Mouse (Mus musculus): Measurements from ENCODE around the gene Polr3k. TPM values are rescaled to one million over a fixed set of nuclear protein-coding genes. Genes with fewer than 3 reads are reported as not detected.

Gene Polr3k
- 91.4 and 97.7 TPM in 2 replicates for polyA plus RNA-seq (2016; fragmentation: Nextera tagmentation; extraction: Ambion mirVana)

DNA sequence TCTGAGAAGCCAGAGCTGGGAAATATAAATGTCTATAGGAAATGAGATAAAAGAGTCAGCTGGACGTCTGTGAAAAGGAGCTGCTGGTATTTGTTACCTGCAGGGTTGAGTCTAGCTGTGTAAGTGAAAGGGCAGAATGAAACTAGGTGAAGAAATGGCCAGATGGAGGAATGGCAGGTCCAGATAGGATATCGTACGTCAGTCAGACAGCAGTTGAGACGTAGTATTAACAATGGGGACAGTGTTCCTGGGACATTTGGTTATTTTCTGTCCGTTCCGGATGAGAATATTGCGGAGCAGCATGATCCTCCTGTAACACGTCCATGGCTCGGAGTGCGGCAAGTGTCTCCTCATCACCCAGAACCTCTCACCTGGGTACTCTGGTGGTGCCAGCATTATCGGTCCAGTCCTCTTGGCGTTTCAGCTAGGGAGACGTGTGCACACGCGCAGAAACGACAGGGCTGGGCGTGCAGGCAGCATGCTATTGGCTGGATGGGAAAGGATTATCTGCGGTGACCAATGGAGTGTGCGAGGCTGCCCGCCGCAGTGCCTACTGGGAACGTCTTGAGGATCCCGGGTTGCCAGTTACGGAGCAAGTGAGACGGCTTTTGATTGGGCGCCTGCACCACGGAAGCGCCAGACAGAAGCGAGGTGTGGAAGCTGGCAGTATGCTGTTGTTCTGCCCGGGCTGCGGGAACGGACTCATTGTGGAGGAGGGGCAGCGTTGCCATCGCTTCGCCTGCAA, at the start of gene Polr3k:
TSS of gene Polr3k (plus strand) at position 547 of the 745 bp plus-strand sequence.
- H3K36me3 ChIP-seq, result peaks cover 24% of the 10 kb centered on the region
- H3K9me3 ChIP-seq, result no peaks in the 10 kb centered on the region
- peak within 1 kb of the TSS; percentile 84 for H3K27ac ChIP-seq
- ATAC-seq (ENCODE audit: insufficient number of reproducible peaks, insufficient read depth, low FRiP score, low TSS enrichment, low read depth), result peak; percentile 100
- under 1% methylated on average over 35 of the region's 35 CpGs for WGBS
- peaks cover 14% of the 10 kb centered on the region for H3K4me1 ChIP-seq (replicated peaks)
- H3K27me3 ChIP-seq, result no peaks in the 10 kb centered on the region
- H3K4me2 ChIP-seq, result peak within 1 kb of the TSS; percentile 85
- H3K4me3 ChIP-seq (replicated peaks), result peak within 1 kb of the TSS; percentile 74
- peak within 1 kb of the TSS; percentile 77 for H3K9ac ChIP-seq (replicated peaks)

DNA sequence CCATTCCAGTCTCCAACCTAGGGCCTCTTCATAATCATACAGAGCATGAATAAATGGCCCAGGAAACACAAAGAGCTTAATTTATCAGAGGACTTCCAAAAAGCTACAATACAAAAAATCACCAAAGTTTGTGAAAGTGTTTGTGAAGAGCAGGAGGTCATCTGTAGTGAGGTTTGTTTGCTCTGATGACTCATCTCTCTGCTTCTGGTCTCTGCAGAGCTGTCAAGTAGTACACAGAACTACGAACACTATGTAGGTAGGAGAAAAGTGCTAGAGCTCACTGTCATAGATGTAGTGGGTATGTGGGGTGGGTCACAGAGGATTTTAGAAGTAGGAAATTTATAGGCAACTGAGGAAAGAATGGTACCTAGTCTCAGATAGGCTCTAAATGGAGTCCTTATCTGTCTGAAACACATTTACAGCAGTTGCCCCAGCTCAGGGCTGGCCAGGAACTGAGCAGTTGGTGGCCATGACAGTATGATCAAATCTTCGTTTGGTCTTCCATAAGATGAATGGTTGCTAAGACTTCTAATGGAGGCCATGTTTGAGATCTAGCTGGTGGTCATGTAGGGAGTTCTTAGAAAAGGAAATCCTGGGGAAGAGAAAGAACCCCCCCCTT, 35.0 kb upstream of the Polr3k start:
- Histone ChIP-seq H3K4me3 (replicated peaks) (no peak overlapping the region), H3K36me3 (no peaks in the 10 kb centered on the region), H3K4me1 (replicated peaks) (no peaks in the 10 kb centered on the region), H3K27me3 (no peaks in the 10 kb centered on the region; the same call in 1 of the 2 replicates), H3K9ac (replicated peaks) (no peak overlapping the region), H3K4me2 (no peak overlapping the region), H3K9me3 (no peaks in the 10 kb centered on the region), H3K27ac (no peak overlapping the region)
- 70% methylated on average over 2 of the region's 2 CpGs for WGBS
- no peak for ATAC-seq (ENCODE audit: insufficient number of reproducible peaks, insufficient read depth, low FRiP score, low TSS enrichment, low read depth)

DNA sequence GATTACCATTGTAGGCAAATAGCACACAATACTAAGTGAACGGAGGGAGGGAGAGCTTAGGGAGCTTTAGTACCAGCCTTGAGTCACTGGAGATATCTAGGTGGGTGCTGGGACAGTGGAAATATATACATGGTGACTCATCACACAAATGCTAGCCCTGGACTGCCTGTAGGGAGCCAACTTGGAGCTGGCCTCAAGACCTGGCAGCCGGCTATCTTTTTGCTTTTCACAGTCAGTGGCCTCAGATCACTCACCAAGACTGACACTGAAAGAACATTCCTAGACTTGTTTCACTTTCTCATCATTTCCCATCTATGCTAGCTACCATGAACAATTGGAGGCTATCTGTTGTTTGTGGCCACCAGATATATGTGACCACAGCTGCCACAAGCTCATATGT, 31.4 kb upstream of the Polr3k start:
- Histone ChIP-seq H3K27ac (no peak overlapping the region), H3K9ac (replicated peaks) (no peak overlapping the region), H3K36me3 (no peaks in the 10 kb centered on the region), H3K9me3 (no peaks in the 10 kb centered on the region), H3K4me2 (no peak overlapping the region), H3K27me3 (no peaks in the 10 kb centered on the region), H3K4me3 (replicated peaks) (no peak overlapping the region), H3K4me1 (replicated peaks) (no peaks in the 10 kb centered on the region; the same call in 1 of the 2 replicates)
- WGBS, result 86% methylated on average over 2 of the region's 2 CpGs
- ATAC-seq (ENCODE audit: insufficient number of reproducible peaks, insufficient read depth, low FRiP score, low TSS enrichment, low read depth), result no peak

DNA sequence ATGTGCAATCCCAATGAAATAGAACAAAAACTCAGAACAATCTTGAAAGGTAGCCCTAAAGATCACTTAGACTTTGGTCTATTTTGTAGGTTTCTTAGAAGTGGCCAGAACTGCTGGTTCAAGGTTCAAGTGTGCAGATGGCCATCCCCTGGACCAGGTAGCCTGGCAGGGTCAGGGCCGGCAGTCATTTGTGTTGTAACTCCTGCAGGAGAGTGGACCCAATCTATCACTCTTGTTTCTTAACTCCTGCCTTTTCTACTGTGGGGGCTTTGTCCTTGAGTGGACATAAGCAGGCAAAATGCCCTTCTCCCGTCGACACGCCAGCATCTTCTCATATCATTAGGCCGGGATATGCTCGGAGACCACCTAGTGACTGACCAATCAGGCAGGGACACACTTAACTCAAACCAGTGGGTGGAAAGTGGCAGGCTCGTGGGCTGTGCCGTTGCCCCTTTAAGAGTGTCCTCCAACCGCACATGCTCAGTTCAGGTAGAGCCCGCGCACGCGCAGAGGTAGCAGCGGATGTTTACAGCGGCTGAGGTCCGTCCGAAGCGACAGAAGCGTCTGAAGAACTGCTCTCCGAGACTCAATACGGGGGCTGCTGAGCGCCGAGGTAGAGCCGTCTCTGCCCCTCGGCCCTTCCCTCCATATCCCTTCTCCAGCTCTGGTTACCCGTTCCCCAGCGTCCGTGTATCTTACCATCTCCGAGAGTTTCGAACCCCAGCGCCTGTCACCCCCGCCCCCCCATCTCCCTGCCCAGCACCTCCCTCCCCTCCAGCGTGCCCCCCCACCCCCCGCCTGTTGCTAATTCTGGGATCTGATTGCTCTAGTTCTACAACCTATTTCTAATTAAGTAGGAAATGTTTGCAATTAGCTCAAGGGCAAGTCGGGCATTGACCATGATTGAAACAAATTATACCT, 26.5 kb upstream of the Polr3k start, which contains the start of gene Pcmtd2:
TSS of gene Pcmtd2 (plus strand) at position 483 of the 921 bp plus-strand sequence.
- ATAC-seq (ENCODE audit: insufficient number of reproducible peaks, insufficient read depth, low FRiP score, low TSS enrichment, low read depth), result peak; percentile 95
- no peaks in the 10 kb centered on the region for H3K9me3 ChIP-seq
- H3K27me3 ChIP-seq, result no peaks in the 10 kb centered on the region
- H3K27ac ChIP-seq, result peak within 1 kb of the TSS; percentile 86
- peak within 1 kb of the TSS; percentile 85 for H3K9ac ChIP-seq (replicated peaks)
- H3K36me3 ChIP-seq, result peaks cover 14% of the 10 kb centered on the region; the same call in 1 of the 2 replicates
- peak within 1 kb of the TSS; percentile 79 for H3K4me3 ChIP-seq (replicated peaks)
- under 1% methylated on average over 35 of the region's 35 CpGs for WGBS
- peaks cover 11% of the 10 kb centered on the region for H3K4me1 ChIP-seq (replicated peaks)
- peak within 1 kb of the TSS; percentile 79 for H3K4me2 ChIP-seq

DNA sequence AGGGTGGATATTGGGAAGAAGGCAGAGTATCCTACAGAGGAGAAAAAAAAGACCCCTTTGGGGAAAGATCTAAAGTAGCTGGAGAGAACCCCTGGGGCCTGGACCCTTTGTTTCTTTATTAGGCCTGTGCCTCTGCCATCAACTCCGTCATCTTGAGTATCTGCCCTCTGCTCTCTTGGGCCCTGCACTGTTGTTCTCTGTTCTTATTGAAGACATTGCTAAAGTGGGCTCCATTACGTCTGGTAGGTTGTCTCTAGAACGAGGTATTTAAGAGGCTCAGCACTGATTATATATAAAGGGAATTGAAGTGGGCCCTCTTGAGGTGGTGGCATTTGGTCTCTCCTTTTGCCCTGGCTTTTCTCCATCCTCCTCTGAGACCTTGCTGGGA, 25.9 kb upstream of the Polr3k start:
- no peaks in the 10 kb centered on the region for H3K9me3 ChIP-seq
- H3K36me3 ChIP-seq, result peaks cover 17% of the 10 kb centered on the region; the same call in 1 of the 2 replicates
- H3K4me3 ChIP-seq (replicated peaks), result peak overlapping the region; percentile 79
- H3K4me2 ChIP-seq, result peak overlapping the region; percentile 79
- H3K9ac ChIP-seq (replicated peaks), result peak overlapping the region; percentile 85
- no peak for ATAC-seq (ENCODE audit: insufficient number of reproducible peaks, insufficient read depth, low FRiP score, low TSS enrichment, low read depth)
- WGBS, result 0% methylated on average over 3 of the region's 3 CpGs
- H3K27me3 ChIP-seq, result no peaks in the 10 kb centered on the region
- H3K27ac ChIP-seq, result peak overlapping the region; percentile 86; the same call in 1 of the 2 replicates
- H3K4me1 ChIP-seq (replicated peaks), result peaks cover 11% of the 10 kb centered on the region

DNA sequence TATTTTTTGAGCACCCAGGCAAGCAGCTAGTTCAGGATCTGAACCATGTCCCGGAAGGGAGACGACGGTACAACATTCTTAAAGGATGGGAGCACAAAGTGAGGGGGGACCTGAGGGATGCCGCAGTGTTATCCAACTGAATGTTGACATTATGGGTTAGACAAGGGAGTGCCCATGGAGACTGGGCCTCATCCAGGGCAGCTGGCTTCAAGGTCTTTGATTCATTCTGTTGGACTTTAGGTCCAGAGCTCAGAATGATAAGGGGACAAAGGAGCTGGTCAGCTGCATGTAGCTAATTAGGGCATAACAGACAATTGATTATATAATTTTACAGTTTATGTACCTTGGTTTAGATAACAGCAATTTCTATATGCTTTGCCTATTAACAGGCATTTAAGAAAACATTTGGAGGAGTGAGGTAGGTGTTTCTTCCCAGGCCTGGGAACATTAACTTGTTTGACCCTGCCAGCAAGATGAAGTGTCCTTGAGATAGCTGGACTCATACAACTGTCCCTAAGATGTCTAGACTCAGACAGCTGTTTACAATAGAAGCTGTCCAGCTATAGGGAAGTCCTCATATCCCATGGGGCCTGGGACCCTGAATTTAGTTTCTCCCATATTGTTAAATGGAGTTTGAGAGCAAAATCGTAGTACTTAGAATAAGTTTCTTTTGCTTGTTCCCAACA, 18.3 kb upstream of the Polr3k start:
- WGBS, result 91% methylated on average over 5 of the region's 5 CpGs
- Histone ChIP-seq H3K27me3 (no peaks in the 10 kb centered on the region), H3K27ac (no peak overlapping the region), H3K36me3 (peaks cover 61% of the 10 kb centered on the region), H3K9ac (replicated peaks) (no peak overlapping the region), H3K9me3 (no peaks in the 10 kb centered on the region), H3K4me3 (replicated peaks) (no peak overlapping the region), H3K4me2 (no peak overlapping the region), H3K4me1 (replicated peaks) (no peaks in the 10 kb centered on the region)
- no peak for ATAC-seq (ENCODE audit: insufficient number of reproducible peaks, insufficient read depth, low FRiP score, low TSS enrichment, low read depth)

DNA sequence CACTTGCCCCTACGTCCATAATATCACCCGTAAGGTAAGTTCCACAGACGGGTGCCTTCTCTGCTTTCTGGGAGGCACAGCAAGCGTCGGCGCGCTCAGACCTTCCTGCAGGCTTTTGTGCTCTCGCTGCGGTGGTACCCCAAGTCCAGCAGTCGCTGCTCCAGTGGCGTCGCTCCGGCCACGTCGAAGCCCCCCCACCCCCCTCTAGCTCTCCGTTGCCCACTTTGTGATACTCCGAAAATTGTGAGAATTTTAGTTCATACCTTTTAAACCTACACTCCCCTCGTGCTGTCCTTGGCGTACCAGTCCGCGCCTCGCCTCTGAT, 361 bp downstream of the Polr3k start:
- Histone ChIP-seq H3K4me3 (replicated peaks) (peak overlapping the region; percentile 74), H3K4me1 (replicated peaks) (peaks cover 14% of the 10 kb centered on the region), H3K9ac (replicated peaks) (peak overlapping the region; percentile 77), H3K9me3 (no peaks in the 10 kb centered on the region), H3K36me3 (peaks cover 24% of the 10 kb centered on the region), H3K4me2 (peak overlapping the region; percentile 85), H3K27me3 (no peaks in the 10 kb centered on the region), H3K27ac (peak overlapping the region; percentile 84)
- peak; percentile 15; the same call in 1 of the 2 replicates for ATAC-seq (ENCODE audit: insufficient number of reproducible peaks, insufficient read depth, low FRiP score, low TSS enrichment, low read depth)
- WGBS, result under 1% methylated on average over 22 of the region's 22 CpGs

DNA sequence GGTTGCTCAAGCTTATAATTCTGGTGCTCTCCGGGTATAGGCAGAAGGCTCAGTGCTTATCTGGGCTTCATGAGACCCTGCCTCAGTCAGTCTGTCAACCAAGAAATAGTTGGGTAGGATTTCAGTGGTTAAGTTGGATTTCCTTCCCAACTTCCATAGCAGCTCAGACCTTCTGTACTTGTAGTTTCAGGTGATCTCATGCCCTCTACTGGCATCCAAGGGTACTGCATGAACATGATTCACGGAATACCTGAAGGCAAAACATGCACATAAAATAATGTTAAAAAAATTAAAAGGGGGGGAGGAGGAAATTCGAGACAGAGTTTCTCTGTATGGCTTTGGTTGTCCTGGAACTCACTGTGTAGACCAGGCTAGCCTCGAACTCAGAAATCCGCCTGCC, 2.8 kb downstream of the Polr3k start:
- Histone ChIP-seq H3K4me2 (no peak overlapping the region), H3K4me1 (replicated peaks) (peaks cover 14% of the 10 kb centered on the region), H3K9ac (replicated peaks) (no peak overlapping the region), H3K27ac (no peak overlapping the region), H3K9me3 (no peaks in the 10 kb centered on the region), H3K27me3 (no peaks in the 10 kb centered on the region), H3K4me3 (replicated peaks) (no peak overlapping the region), H3K36me3 (peaks cover 39% of the 10 kb centered on the region)
- 63% methylated on average over 5 of the region's 5 CpGs for WGBS
- no peak for ATAC-seq (ENCODE audit: insufficient number of reproducible peaks, insufficient read depth, low FRiP score, low TSS enrichment, low read depth)

DNA sequence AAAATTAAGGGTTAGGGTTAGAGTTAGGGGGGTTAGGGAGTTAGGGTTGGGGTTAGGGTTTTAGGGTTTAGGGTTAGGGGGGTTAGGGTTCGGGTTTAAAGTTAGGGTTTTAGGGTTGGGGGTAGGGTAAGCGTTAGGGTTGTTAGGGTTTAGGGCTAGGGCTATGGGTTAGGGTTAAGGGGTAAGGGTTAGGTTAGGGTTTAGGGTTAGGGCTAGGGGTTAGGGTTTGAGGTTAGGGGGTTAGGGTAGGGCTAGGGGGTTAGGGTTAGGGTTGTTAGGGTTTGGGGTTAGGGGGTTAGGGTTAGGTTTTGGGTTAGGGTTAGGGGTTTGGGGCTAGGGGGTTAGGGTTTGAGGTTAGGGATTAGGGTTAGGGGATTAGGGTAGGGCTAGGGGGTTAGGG, 6.9 kb downstream of the Polr3k start:
- WGBS, result 89% methylated on average over 2 of the region's 2 CpGs
- Histone ChIP-seq H3K36me3 (peaks cover 45% of the 10 kb centered on the region), H3K27me3 (no peaks in the 10 kb centered on the region), H3K4me1 (replicated peaks) (no peaks in the 10 kb centered on the region), H3K9ac (replicated peaks) (no peak overlapping the region), H3K9me3 (no peaks in the 10 kb centered on the region), H3K27ac (no peak overlapping the region), H3K4me3 (replicated peaks) (no peak overlapping the region), H3K4me2 (no peak overlapping the region)
- ATAC-seq (ENCODE audit: insufficient number of reproducible peaks, insufficient read depth, low FRiP score, low TSS enrichment, low read depth), result no peak

DNA sequence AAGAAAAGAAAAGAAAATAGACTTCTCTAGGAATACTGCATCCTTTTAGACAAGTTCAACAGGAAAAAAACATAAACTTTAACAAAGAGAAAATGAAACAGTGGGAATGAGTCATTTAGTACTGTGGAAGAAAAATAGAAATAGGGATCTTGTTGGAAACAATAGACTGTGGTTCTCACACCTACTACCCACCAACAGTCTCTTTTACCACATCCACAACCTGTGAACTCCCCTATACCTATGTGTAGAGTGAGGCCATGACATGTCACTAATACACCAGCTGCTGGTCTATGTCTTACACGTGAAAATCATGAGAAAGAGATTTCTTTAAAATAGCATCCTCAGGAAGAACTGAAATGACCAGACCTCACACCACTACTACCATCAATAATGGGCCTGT, 14.8 kb downstream of the Polr3k start:
- no peak overlapping the region for H3K4me2 ChIP-seq

More for the DNA sequence above, 14.8 kb downstream of the Polr3k start:
- Histone ChIP-seq H3K9ac (replicated peaks) (no peak overlapping the region), H3K4me1 (replicated peaks) (no peaks in the 10 kb centered on the region), H3K4me3 (replicated peaks) (no peak overlapping the region), H3K36me3 (peaks cover 12% of the 10 kb centered on the region), H3K9me3 (no peaks in the 10 kb centered on the region), H3K27me3 (no peaks in the 10 kb centered on the region), H3K27ac (no peak overlapping the region)
- 81% methylated on average over 1 of the region's 1 CpGs for WGBS
- ATAC-seq (ENCODE audit: insufficient number of reproducible peaks, insufficient read depth, low FRiP score, low TSS enrichment, low read depth), result no peak

All from limb, embryonic 12.5 days (tissue).